Mouse (Mus musculus) heart, adult 10 weeks (tissue): ENCODE results near the gene Msl1. TPM values are rescaled to one million over a fixed set of nuclear protein-coding genes. Genes with fewer than 3 reads are reported as not detected.

ENCODE experiments used
- polyA plus RNA-seq: library from polyadenylated mRNA; stranded (reverse); fragments of 350-450 nt; fragmentation: Illumina TruSeq; extraction: RNeasy Lipid Tissue Mini Kit (QIAGEN cat#74804); gene quantifications from one replicate; pipeline ENCODE4 v1.2.3, GENCODE M21; 2014; ENCODE audit warnings: low read depth, low replicate concordance

Gene Msl1
- 72.5 TPM for polyA plus RNA-seq

GRCm38 (mm10) chr11:98795015-98795713 lies at the start of gene Msl1:
Msl1 (plus strand) TSS chr11:98795516.

GRCm38 (mm10) chr11:98774582-98775347 lies 20.6 kb upstream of the Msl1 start, which contains the start of gene Nr1d1:
Nr1d1 (minus strand) TSS chr11:98775333.

GRCm38 (mm10) chr11:98804605-98805004 lies 9.3 kb downstream of the Msl1 start, which contains the start of gene Casc3:
Casc3 (plus strand) TSS chr11:98804905.

GRCm38 (mm10) chr11:98836651-98837141 lies 41.4 kb downstream of the Msl1 start, which contains the start of gene Rapgefl1:
Rapgefl1 (plus strand) TSS chr11:98836785.

Other genes with a start within 250 kb of the Msl1 start
- gene Ikzf3, start 249.5 kb upstream of the Msl1 start, polyA plus RNA-seq = 0.24 TPM
- not detected for gene Zpbp2, start 244.4 kb upstream of the Msl1 start, polyA plus RNA-seq
- gene Ormdl3, start 208.1 kb upstream of the Msl1 start, polyA plus RNA-seq = 55.4 TPM
- gene Lrrc3c, start 197.2 kb upstream of the Msl1 start, polyA plus RNA-seq = not detected
- not detected for gene Gm12355, start 169.9 kb upstream of the Msl1 start, polyA plus RNA-seq
- gene Gsdma3, start 169.2 kb upstream of the Msl1 start, polyA plus RNA-seq = not detected
- gene Gsdma2, start 148.8 kb upstream of the Msl1 start, polyA plus RNA-seq = not detected
- not detected for gene Gsdma, start 131.2 kb upstream of the Msl1 start, polyA plus RNA-seq
- 106 TPM for gene Psmd3, start 113.0 kb upstream of the Msl1 start, polyA plus RNA-seq
- gene Csf3, start 94.3 kb upstream of the Msl1 start, polyA plus RNA-seq = not detected
- gene Med24, start 66.1 kb upstream of the Msl1 start, polyA plus RNA-seq = 37.3 TPM
- gene Thra, start 54.9 kb upstream of the Msl1 start, polyA plus RNA-seq = 99.6 TPM
- gene Nr1d1, start 20.2 kb upstream of the Msl1 start, polyA plus RNA-seq = 43.3 TPM
- 20.0 TPM for gene Casc3, start 9.4 kb downstream of the Msl1 start, polyA plus RNA-seq
- 2.1 TPM for gene Rapgefl1, start 41.3 kb downstream of the Msl1 start, polyA plus RNA-seq
- gene Wipf2, start 68.1 kb downstream of the Msl1 start, polyA plus RNA-seq = 5.2 TPM
- 0.29 TPM for gene Cdc6, start 112.3 kb downstream of the Msl1 start, polyA plus RNA-seq
- gene Rara, start 132.3 kb downstream of the Msl1 start, polyA plus RNA-seq = 8.3 TPM
- not detected for gene Gjd3, start 187.5 kb downstream of the Msl1 start, polyA plus RNA-seq
- 0.60 TPM for gene Top2a, start 228.7 kb downstream of the Msl1 start, polyA plus RNA-seq
- gene Igfbp4, start 245.7 kb downstream of the Msl1 start, polyA plus RNA-seq = 96.6 TPM